Mouse (Mus musculus): ENCODE results near the gene Ppp1r14d.

Gene Ppp1r14d

DNA sequence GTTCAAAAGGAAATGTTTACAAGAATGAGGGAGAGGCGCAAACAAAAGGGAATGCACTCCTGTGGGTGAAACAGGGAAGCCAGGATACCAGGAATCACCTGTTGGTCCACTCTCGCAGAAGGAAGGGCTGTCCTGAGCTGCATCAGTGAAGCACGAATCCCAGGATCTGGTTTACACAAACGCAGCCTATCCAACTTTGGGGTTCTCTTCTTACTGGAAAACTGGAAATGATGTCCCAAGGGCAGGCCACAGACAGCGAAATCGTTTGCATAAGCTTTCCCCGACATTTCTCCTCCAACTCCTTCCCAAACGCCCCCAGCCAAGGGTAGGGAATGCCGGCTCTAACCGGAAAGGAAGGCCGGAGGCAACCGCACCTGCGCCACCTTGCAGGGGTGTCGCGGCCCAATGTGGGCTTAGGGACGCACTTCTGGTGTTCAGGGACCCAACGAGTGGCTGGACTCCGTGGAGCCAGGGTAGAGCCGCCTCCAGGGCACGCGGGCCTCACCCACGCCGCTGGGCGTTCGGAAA, 7.0 kb upstream of the Ppp1r14d start:
- no peak for DNase-seq

DNA sequence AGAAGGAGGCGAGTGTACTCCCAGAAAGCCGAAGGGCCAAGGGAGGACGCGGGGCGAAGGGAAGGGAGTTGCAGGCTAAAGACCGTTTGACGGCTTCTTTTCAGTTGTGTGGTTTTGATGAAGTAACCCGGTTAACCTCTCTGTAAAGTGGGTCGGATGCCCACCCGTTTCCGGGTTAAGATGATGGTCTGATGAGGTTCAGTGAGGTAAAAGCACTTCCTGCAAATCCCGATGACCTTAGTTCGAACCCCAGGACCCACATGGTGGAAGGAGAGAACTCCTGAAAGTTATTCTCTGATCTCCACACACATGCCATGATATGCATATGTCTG, 20.6 kb downstream of the Ppp1r14d start:
- no peak for DNase-seq

DNA sequence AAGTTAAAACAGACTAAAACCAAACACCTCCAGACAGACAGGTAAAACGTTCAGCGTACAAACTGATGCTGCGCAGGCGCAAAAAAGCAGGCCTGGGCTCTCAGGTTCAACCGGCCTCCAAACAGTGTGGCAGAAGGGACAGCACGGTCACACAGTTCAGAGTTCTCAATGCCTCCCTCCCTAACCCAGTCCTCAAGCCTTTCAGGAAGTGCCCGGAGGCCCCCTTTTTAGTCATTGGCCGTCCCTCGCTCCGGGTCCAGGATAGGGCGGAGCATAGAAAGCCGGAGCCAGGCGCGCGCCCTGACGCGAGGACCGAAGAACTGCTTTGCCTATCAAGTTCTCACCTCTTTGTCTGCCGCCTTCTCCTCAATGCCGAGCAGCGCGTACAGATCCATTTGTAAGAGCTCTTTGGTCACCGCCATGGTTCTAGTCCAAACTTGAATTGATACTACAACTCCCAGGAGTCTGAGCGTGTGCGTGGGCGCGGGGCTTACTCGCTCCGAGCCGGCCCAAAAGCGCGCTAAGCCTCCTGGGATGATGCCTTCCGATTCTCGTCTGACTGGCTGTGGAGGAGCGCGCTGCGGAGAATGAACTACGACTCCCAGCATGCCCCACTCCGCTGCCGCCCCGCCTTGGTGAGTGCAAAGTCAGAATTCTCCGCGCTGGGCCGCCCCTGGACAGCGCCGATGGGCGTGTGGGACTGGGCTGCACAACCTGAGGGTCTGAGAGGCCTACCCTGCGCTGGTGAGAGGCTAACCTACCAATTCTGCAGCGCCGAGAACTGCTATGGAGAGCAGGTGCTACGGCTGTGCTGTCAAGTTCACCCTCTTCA, 21.1 kb downstream of the Ppp1r14d start, which contains the start of the genes Zfyve19 and Dnajc17:
Gene Zfyve19, plus strand, starts transcription at position 274 of the 832 bp plus-strand sequence.
Gene Dnajc17, minus strand, starts transcription at position 452 of the 832 bp plus-strand sequence.
- peak; percentile 91 to 93 for DNase-seq

DNA sequence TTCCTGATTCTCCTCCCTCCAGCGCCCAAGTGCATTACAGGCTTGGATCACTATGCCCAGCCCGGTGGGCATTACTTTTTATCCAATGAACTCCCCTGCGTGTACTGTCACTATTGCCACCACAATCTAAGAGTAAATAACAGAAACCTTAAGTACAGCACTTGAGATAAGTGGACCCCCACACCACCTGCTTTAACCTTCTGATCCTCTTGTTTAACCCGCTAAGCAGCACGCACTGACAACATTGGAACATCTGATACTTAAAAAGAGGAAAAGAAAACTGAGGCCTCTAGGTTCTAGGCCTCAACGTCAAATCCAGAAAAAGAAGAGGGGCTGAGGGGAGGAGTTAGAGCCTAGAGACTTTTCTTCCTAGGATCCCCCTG, 21.8 kb downstream of the Ppp1r14d start:
- no peak for DNase-seq

DNA sequence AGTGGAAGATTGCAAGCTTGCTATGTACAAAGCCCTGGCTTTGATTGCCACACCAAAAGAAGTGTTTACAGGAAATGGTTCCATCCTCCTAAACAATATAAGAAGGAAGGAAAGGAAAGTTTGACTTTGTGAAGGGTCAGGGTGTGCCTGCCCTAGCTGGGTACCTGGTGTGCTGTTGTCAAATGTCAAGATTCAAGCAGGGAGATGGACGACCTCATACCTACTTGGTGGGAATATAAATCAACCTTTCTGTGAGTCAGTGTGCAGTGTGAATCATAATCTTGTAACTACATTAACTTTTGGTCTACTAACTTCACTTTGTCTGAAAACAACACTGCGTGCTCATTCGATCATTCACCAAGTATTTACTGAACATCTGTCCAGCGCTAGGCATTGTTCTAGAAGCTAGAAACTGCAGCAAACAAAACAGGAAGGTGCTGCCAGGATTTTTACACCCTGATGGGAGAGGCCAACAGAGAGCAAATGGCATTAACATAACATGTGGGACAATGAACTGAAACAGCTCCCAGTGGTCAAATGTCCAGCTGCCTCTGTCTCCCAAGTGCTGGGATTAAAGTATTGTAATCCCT, 25.7 kb downstream of the Ppp1r14d start:
- DNase-seq, result no peak

DNA sequence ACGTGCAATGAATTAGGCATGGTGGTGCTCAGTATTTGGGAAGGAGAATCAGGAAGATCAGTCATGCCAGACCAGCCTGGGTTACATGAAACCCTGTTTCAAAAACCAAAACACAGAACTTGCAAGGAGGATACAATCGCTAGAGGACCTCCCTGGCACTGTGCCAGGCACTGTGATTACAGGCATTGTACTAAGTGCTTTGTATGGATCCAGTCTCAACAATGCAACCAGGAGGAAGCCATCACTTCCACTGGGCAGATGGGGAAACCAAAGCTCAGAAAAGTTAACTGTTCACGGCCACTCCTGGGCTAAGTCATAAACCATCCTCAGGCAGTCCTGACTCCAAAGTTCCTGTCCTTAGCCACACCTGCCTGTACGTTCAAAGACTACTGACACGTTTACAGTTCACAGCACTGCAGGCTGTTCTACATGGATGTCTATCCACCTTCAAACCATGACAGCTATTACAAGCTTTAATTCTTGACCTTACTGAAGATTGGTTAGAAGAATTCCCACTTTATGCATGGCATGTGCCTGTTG, 26.7 kb downstream of the Ppp1r14d start:
- DNase-seq, result no peak

DNA sequence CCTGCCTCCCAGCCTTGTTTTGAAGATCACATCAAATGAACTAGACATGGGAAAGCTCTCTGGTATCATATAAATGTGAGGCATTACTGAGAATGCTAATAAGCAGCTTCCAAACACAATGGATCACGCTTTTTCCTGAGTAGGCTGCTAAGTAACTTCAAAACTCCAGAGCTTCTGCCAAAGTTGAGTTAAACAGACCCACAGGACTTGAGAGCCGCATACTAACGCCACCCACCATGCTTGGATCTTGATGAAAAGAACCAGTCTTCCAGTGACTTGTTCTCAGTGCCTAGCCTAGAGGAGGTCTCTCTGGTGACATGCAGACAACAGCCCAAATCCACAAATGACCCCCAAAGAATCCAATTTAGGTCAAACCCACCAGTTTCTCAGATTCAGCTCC, 30.8 kb downstream of the Ppp1r14d start:
- DNase-seq, result no peak

- no peak for DNase-seq
These were observed 31.7 kb downstream of the Ppp1r14d start for GRCm38 (mm10) chr2:119198049-119198448.

GRCm38 (mm10) chr2:119197493-119197892, 32.2 kb downstream of the Ppp1r14d start:
- no peak for DNase-seq

DNA sequence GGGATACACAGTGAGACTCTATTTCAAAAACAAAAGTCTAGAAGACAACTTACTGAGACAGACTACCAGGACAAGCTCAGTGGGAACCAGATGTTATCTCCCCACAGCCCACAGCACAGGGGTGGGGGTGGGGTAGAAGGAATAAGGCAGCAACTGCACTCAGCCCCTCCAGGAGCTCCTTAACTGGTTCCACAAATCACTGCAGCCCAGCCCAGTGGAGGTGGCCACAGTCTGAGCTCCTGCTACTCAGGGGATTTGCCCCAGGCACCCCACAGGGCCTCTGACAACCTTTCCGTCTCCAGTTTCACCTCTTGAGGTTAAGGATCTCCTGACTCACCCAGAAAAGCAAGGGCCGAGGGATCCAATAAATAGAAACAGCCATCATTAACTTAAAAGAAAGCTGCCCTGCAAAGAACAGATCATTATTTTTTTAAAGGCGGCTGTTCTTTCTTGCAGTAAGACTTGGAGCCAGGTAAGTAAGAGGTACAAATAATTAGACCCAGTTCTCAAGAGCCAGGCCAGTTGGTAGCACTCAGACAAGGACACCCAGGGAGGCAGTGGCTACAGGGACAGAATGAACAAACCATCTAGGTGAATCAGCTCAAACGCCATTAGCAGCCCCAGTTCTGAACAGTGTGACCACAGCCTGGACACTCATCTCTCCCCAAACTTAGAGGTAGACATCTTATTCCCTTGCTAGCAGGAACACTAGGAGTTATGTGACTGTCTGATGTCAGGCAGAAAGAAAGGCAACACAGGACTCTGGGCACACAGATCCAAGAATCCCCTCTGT, 33.2 kb downstream of the Ppp1r14d start:
- no peak for DNase-seq

GRCm38 (mm10) chr2:119194140-119194539, 35.6 kb downstream of the Ppp1r14d start:
- no peak for DNase-seq

- no peak for DNase-seq
These were observed 38.7 kb downstream of the Ppp1r14d start for GRCm38 (mm10) chr2:119190969-119191368.

DNA sequence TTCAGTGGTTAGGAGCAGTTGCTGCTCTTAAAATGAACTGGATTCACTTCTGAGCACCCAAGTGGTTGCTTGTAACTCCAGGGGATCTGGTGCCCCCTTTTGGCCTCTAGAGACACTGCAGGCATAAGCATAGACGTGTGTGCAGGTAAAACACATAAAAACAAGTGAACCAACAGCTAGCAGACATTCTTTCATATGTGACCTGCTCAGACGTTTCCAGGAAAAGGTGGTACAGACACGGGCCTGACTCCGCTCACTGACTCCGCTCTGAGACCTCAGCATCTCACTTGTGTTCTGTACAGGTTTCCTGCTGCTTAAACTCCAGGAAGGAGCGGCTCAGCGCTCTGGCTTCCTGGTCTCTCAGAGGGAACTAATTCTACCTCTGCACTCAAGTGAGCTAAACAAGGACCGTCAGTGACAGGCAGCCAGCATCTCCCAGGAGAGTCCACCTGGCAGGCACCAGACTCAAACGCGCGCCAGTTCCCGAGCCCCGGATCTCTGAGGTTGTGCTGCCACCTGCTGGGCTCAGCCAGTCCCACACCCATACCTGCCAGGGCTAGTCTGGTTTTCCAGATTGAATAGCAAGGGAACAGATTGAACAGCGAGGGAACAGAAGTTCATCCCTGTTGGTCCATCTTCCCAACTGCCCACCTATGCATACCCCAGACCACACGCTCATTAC, 40.5 kb downstream of the Ppp1r14d start:
- DNase-seq, result peak; percentile 51 to 64

- DNase-seq, result no peak
These were observed 46.8 kb downstream of the Ppp1r14d start for GRCm38 (mm10) chr2:119182914-119183313.

- DNase-seq, result no peak
These were observed 52.2 kb downstream of the Ppp1r14d start for GRCm38 (mm10) chr2:119177384-119177939.

GRCm38 (mm10) chr2:119176761-119177160, 52.9 kb downstream of the Ppp1r14d start:
- no peak for DNase-seq

DNA sequence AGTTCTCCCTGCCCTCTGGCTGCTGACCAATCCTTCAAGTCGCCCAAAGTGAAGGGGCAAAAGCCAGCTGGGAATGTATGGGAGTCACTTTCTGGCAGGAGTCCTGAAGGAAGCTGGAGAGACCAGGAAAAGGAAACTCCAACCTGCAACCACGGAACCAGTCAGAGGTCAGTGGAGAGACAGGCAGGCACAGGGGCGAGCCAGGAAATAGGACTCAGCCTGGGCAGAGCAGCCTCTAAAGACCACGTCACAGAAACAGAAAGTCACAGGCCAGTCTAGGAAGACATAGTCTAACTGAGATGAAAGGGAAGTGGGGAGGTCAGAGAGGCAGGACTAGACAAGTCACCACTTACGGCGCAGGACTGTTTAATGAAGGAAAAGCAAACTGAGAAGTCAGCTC, 54.1 kb downstream of the Ppp1r14d start:
- DNase-seq, result no peak

DNA sequence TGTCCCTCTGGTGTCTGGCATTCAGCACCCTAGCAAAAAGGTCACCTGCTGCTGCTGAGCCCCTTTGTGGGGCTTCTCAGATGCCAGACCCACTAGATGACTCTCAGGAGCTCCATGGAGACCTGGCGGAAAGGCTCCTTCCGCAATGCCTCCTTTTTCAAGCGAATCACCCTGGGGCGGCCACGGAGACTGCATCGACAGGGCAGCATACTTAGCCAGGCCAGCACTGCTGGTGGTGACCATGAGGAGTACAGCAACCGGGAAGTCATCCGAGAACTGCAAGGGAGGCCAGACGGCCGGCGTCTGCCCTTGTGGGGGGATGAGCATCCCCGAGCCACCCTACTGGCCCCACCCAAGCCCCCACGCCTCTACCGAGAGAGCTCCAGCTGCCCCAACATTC, 54.8 kb downstream of the Ppp1r14d start:
- no peak for DNase-seq

DNA sequence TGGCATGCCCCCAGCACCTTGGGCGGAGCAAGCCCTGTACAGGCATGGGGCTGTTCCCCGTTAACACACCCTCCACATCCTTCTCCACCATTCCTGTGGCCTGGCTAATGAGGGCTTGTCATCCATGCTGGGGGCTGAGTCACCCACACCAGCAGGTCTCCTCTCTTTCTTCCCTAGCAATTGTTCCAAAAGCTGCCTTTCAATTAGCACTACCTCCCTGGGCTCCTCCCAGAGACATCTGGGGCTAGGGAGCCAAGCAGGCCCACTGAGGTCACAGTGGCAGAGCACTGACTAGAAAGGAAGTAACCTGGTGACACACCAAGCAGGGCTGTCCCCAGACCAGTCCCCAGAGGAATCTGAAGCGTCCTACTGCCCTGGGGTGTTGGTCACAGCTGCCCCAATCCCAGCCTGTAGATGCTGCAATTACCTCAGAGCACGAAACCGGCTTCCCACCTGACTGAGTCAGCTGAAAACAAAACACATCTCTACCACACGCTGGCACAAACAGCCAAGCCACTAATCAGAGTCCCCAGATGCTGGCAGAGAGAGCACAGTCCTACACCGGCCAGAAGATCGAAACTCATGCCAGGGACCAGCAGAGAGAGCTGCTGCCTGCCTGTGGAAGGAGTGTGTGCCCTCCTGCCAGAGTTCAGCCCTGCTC, 55.6 kb downstream of the Ppp1r14d start, which contains the start of gene Gm14137:
Gene Gm14137, plus strand, starts transcription at position 519 of the 661 bp plus-strand sequence.
- DNase-seq, result no peak

DNA sequence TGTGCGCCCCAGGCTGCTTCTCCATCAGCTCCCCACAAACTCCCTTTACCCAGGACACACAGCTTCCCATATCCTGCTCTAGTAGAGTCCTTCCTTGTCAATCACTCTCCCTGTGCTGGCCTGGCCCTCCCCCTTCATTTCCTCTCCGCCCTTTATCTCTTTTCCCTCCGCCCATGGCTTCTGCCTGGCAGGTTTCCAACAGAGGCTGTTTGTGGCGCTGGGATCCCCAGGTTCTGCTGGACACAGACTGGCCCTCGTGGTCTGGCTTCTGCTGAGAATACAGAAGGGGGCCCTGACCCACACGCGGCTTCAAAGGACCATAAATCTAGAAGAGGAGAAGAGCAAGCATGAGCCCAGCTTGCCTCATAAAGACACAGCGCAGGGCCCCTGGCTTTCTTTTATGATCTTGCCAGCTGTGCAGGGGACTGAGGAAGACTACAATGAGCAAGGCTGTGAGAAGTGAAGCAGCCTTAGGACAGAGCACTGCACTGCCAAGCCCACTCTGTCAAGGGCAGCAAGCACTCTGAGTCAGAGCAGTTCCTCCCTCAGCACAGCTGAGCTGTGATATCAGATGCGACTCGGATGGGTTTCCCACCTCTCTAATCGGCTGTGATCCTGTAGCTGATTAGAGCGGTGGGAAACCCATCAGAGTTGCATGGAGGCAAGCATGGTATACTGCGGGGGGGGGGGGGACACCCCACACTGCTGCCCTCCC, 56.7 kb downstream of the Ppp1r14d start:
- no peak for DNase-seq

GRCm38 (mm10) chr2:119172446-119172845, 57.3 kb downstream of the Ppp1r14d start:
- no peak for DNase-seq
